Mouse (Mus musculus): ENCODE measurements at regions not wholly inside any gene's neighbourhood (a gene's known extent, or its start where the extent isn't known, plus 50 kb on each side); places are given as distances from the start of the nearest gene placed in this dataset.

DNA sequence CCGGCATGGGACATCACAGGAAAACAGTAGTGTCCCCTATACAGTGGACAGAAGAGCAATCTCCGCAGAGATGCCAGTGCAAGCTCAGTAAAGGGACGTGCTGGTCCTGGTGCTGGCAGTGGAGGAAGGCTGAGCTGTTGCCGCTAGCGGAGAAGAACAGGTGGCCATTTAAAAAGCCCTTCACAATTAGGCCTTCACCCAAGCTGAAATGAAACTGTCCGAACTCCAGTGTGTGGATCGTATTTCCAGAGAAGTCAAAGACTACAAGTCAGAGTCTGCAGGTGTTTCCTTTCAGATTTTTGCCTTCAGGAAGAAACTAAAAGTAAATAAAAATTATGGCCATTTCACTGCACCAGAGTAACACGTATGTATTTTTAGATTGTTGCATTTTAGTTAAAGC, 364.2 kb upstream of the Prickle1 start:
- TF ChIP-seq EP300 (IDR thresholded peaks at IDR 0.05; ENCODE audit: low read depth in 1 of 2, low read length in 2 of 2): no peak
- no peak for TF ChIP-seq CHD2 (IDR thresholded peaks at IDR 0.05; ENCODE audit: low read length)
- TF ChIP-seq POLR2AphosphoS5 (IDR thresholded peaks at IDR 0.05; ENCODE audit: borderline replicate concordance, low read depth, low read length): no peak
- TF ChIP-seq POLR2AphosphoS2 (IDR thresholded peaks at IDR 0.05; ENCODE audit: low read length): no peak
- no peak for TF ChIP-seq RAD21 (IDR thresholded peaks at IDR 0.05; ENCODE audit: low read depth, low read length)
- TF ChIP-seq MYC (IDR thresholded peaks at IDR 0.05; ENCODE audit: low read depth, low read length): no peak
- no peak for TF ChIP-seq CTCF (IDR thresholded peaks at IDR 0.05 in 2 of 3, conservative IDR thresholded peaks at IDR 0.05 in 1 of 3; ENCODE audit: control insufficient read depth in 1 of 3, insufficient read depth in 1 of 3, low read depth in 2 of 3, low read length in 3 of 3, poor library complexity in 1 of 3, severe bottlenecking in 1 of 3)
- no peak for TF ChIP-seq NELFE (IDR thresholded peaks at IDR 0.05; ENCODE audit: low read depth, low read length)
- no peak for TF ChIP-seq ZKSCAN1 (IDR thresholded peaks at IDR 0.05; ENCODE audit: low read depth, low read length)
- no peak for TF ChIP-seq SIN3A (IDR thresholded peaks at IDR 0.05; ENCODE audit: low read length)
- no peak for TF ChIP-seq MYB (IDR thresholded peaks at IDR 0.05; ENCODE audit: low read depth, low read length)
- TF ChIP-seq ZNF384 (IDR thresholded peaks at IDR 0.05; ENCODE audit: low read depth, low read length): no peak
- no peak for TF ChIP-seq CHD1 (IDR thresholded peaks at IDR 0.05; ENCODE audit: low read depth, low read length)
- TF ChIP-seq ELF1 (IDR thresholded peaks at IDR 0.05; ENCODE audit: low read depth, low read length): no peak
- no peaks in the 10 kb centered on the region for H3K4me1 ChIP-seq (ENCODE audit: control insufficient read depth in 1 of 2, insufficient read depth in 2 of 2, low read length in 2 of 2)
- no peak overlapping the region for H3K4me3 ChIP-seq (ENCODE audit: control insufficient read depth in 1 of 2, insufficient read depth in 1 of 2, low read depth in 2 of 2, low read length in 2 of 2)

DNA sequence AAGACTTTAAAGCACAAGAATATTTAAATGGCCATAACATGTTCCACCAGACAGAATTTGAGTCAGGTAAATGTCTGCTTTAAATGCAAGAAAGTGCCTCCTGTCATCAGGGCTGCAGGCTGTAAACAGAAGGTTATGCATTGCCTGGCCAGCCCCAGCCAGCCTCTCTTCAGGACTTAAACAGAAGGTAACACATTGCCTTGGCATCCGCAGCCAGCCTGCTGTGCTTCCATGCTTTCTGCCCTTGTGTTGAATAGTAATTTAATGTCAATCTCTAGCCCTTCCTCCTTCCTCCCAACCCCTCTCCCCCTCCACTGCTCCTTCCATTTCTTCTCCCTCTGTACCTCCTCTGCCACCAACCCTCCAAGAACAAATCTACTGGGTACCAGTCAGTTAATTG, 362.4 kb upstream of the Prickle1 start:
- DNase-seq (ENCODE audit: low read depth, low spot score): no peak
- H3K4me3 ChIP-seq (ENCODE audit: control insufficient read depth in 1 of 2, insufficient read depth in 1 of 2, low read depth in 2 of 2, low read length in 2 of 2): no peak overlapping the region
- no peak for TF ChIP-seq BHLHE40 (IDR thresholded peaks at IDR 0.05; ENCODE audit: borderline replicate concordance, low read depth, low read length)
- TF ChIP-seq MAFK (IDR thresholded peaks at IDR 0.05; ENCODE audit: borderline replicate concordance, low read depth, low read length): no peak
- no peaks in the 10 kb centered on the region for H3K9me3 ChIP-seq (replicated peaks; ENCODE audit: insufficient read depth, low read length)
- no peaks in the 10 kb centered on the region for H3K36me3 ChIP-seq (ENCODE audit: control insufficient read depth in 1 of 2, insufficient read depth in 2 of 2, low read length in 2 of 2)
- no peak overlapping the region for H3K9ac ChIP-seq (ENCODE audit: control insufficient read depth, low read depth, low read length, poor library complexity, severe bottlenecking)
- H3K27me3 ChIP-seq (ENCODE audit: control insufficient read depth in 1 of 2, insufficient read depth in 2 of 2, low read length in 2 of 2): no peaks in the 10 kb centered on the region
- H3K4me1 ChIP-seq (ENCODE audit: control insufficient read depth in 1 of 2, insufficient read depth in 2 of 2, low read length in 2 of 2): no peaks in the 10 kb centered on the region
- no peaks in the 10 kb centered on the region for H3K79me2 ChIP-seq (ENCODE audit: control insufficient read depth, insufficient read depth, low read length, poor library complexity)
- H3K27ac ChIP-seq (ENCODE audit: control insufficient read depth, low read depth, low read length): no peak overlapping the region

More for the DNA sequence above, 364.2 kb upstream of the Prickle1 start:
- no peaks in the 10 kb centered on the region for H3K27me3 ChIP-seq (ENCODE audit: control insufficient read depth in 1 of 2, insufficient read depth in 2 of 2, low read length in 2 of 2)
- no peaks in the 10 kb centered on the region for H3K79me2 ChIP-seq (ENCODE audit: control insufficient read depth, insufficient read depth, low read length, poor library complexity)
- no peaks in the 10 kb centered on the region for H3K36me3 ChIP-seq (ENCODE audit: control insufficient read depth in 1 of 2, insufficient read depth in 2 of 2, low read length in 2 of 2)
- no peaks in the 10 kb centered on the region for H3K9me3 ChIP-seq (replicated peaks; ENCODE audit: insufficient read depth, low read length)
- no peak for DNase-seq (ENCODE audit: low read depth, low spot score)
- H3K9ac ChIP-seq (ENCODE audit: control insufficient read depth, low read depth, low read length, poor library complexity, severe bottlenecking): no peak overlapping the region
- H3K27ac ChIP-seq (ENCODE audit: control insufficient read depth, low read depth, low read length): no peak overlapping the region

DNA sequence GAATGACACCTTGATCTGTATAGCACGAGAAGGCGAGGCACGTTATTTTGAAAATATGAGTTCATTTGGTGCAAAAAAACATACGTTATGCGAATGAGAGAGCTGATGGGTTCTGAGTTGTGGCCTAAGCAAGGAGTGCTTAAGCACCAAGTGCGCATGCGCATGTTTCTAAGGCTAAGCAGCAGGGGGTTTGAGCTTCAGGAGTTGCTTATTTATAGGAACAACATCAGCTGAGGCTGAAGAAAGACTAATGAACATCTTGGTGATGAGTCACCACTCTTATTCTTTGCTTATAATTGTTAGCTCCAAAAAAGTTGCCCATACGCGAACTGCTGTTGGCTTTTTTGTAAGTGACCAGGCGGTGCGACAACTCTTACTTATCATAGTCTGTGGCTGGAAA, 361.1 kb upstream of the Prickle1 start:
- no peak overlapping the region for H3K27ac ChIP-seq (ENCODE audit: control insufficient read depth, low read depth, low read length)
- no peak overlapping the region for H3K9ac ChIP-seq (ENCODE audit: control insufficient read depth, low read depth, low read length, poor library complexity, severe bottlenecking)
- H3K27me3 ChIP-seq (ENCODE audit: control insufficient read depth in 1 of 2, insufficient read depth in 2 of 2, low read length in 2 of 2): no peaks in the 10 kb centered on the region
- H3K79me2 ChIP-seq (ENCODE audit: control insufficient read depth, insufficient read depth, low read length, poor library complexity): no peaks in the 10 kb centered on the region
- no peak overlapping the region for H3K4me3 ChIP-seq (ENCODE audit: control insufficient read depth in 1 of 2, insufficient read depth in 1 of 2, low read depth in 2 of 2, low read length in 2 of 2)
- TF ChIP-seq KAT2A (conservative IDR thresholded peaks at IDR 0.05; ENCODE audit: low read depth, low read length): no peak
- no peak for TF ChIP-seq MAX (IDR thresholded peaks at IDR 0.05; ENCODE audit: low read length)
- TF ChIP-seq NRF1 (IDR thresholded peaks at IDR 0.05; ENCODE audit: insufficient read depth, low read depth, low read length, poor library complexity, severe bottlenecking): no peak
- no peaks in the 10 kb centered on the region for H3K9me3 ChIP-seq (replicated peaks; ENCODE audit: insufficient read depth, low read length)
- DNase-seq (ENCODE audit: low read depth, low spot score): no peak
- no peaks in the 10 kb centered on the region for H3K36me3 ChIP-seq (ENCODE audit: control insufficient read depth in 1 of 2, insufficient read depth in 2 of 2, low read length in 2 of 2)
- no peaks in the 10 kb centered on the region for H3K4me1 ChIP-seq (ENCODE audit: control insufficient read depth in 1 of 2, insufficient read depth in 2 of 2, low read length in 2 of 2)
